Mouse (Mus musculus): ENCODE data around the gene Gprc5d. TPM values are rescaled to one million over a fixed set of nuclear protein-coding genes. Genes with fewer than 3 reads are reported as not detected.

Gene Gprc5d
- polyA plus RNA-seq, 1 experiment from 2014 or later = not detected

Other genes starting within 250 kb of the Gprc5d start
- 24.7 and 29.9 TPM in 2 replicates for gene Gpr19, start 219.7 kb downstream of the Gprc5d start, polyA plus RNA-seq (2016; fragmentation: Nextera tagmentation; extraction: Ambion mirVana)
- gene Cdkn1b, start 197.9 kb downstream of the Gprc5d start, polyA plus RNA-seq (2016; fragmentation: Nextera tagmentation; extraction: Ambion mirVana) = 17.2 and 17.7 TPM in 2 replicates
- 2.7 and 2.9 TPM in 2 replicates for gene Apold1, start 136.6 kb downstream of the Gprc5d start, polyA plus RNA-seq (2016; fragmentation: Nextera tagmentation; extraction: Ambion mirVana)
- gene Ddx47, start 106.7 kb downstream of the Gprc5d start, polyA plus RNA-seq (2016; fragmentation: Nextera tagmentation; extraction: Ambion mirVana) = 96.1 and 106 TPM in 2 replicates
- gene Gprc5a, start 52.6 kb downstream of the Gprc5d start, polyA plus RNA-seq (2016; fragmentation: Nextera tagmentation; extraction: Ambion mirVana) = 3.2 and 3.5 TPM in 2 replicates
- gene Fam234b, start 79.7 kb upstream of the Gprc5d start, polyA plus RNA-seq (2016; fragmentation: Nextera tagmentation; extraction: Ambion mirVana) = 24.5 and 28.0 TPM in 2 replicates
- 6.3 and 9.0 TPM in 2 replicates for gene Hebp1, start 79.7 kb upstream of the Gprc5d start, polyA plus RNA-seq (2016; fragmentation: Nextera tagmentation; extraction: Ambion mirVana)
- 0.39 and 0.58 TPM in 2 replicates for gene Gsg1, start 136.1 kb upstream of the Gprc5d start, polyA plus RNA-seq (2016; fragmentation: Nextera tagmentation; extraction: Ambion mirVana)
- 0.29 TPM in 1 of 2 replicates, not detected in the other for gene Pbp2, start 192.1 kb upstream of the Gprc5d start, polyA plus RNA-seq (2016; fragmentation: Nextera tagmentation; extraction: Ambion mirVana)
- 6.2 and 10.5 TPM in 2 replicates for gene Emp1, start 244.3 kb upstream of the Gprc5d start, polyA plus RNA-seq (2016; fragmentation: Nextera tagmentation; extraction: Ambion mirVana)

Data from hindbrain, embryonic 10.5 days (tissue).